Mouse (Mus musculus): ENCODE results near the gene Prorsd1. TPM values are rescaled to one million over a fixed set of nuclear protein-coding genes. Genes with fewer than 3 reads are reported as not detected.

Gene Prorsd1
- polyA plus RNA-seq (2017; shearing (Covaris generic)): 50.8 TPM

DNA sequence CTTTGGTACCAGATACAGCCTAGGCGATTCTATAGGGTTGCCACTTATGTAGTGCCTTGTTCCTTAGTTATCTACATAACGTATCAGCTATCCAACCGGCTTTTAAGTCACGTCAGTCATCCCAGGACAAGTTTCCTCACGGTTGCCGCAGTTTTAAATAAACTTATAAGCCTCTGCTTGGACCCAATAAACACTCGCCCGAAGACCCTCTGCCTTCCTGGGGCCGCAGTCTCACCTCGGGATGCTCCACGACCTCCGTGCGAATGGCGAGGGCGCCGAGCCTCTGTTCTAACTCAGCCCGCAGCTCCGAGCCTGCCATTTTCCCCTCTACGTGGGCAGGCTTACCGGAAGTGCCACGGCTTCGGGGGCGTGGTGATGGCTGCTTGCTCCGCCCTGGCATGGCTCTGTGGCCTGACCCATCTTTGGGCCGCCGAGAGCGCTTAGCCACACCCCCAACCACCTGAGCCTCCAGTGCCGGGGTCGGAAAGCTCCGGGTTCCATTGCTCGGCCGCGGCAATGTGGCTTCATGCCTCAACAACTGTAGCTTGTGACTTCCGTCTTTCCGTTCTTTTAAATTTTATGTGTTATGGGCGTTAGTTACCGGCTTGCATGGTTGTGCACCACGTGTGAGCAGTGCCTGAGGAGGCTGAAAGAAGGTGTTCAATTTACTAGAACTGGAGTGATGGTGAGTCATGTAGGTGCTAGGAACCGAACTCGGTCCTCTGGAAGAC lies at the start of gene Prorsd1:
Gene Prorsd1 (minus strand): TSS at position 352 of the 731 bp plus-strand sequence.

DNA sequence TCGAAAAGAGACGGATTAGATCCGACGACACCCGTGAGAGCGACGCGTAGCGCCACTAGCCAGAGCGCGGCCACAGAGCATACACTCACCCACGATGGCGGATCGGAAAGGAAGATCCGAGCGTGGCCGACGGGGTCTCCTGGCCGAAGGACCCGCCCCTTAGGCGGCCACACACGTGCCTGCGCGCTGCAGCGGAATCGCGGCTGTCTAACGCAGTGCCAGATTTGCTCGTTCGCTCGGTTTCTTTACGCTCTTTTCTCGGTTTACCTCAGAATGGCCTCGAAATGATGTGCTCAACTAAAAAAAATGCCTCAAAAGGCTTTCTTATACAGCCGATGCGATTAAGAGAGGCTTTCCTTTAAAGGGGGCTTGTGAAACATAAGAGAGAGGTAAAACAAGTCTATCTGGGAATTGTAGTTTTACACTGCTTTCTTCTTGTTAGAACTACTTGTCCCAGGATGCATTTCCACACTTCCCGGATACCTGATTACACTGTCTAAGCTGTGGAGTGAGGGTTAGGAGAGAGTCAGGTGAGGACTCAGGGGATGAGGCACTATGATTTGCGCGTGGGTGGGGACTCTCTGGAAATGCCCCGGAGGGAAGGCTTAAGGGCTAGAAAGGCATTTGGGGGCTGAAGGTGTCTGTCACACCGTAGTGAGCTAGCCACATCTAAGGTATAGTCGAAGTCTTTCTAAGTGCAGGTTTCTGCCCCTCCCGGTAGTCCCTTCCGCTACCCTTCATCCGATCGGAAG lies 33.1 kb upstream of the Prorsd1 start, which contains the start of the genes Clhc1 and Rps27a:
Gene Clhc1 (plus strand): TSS at position 199 of the 752 bp plus-strand sequence.
Gene Rps27a (minus strand): TSS at position 358 of the 752 bp plus-strand sequence.

DNA sequence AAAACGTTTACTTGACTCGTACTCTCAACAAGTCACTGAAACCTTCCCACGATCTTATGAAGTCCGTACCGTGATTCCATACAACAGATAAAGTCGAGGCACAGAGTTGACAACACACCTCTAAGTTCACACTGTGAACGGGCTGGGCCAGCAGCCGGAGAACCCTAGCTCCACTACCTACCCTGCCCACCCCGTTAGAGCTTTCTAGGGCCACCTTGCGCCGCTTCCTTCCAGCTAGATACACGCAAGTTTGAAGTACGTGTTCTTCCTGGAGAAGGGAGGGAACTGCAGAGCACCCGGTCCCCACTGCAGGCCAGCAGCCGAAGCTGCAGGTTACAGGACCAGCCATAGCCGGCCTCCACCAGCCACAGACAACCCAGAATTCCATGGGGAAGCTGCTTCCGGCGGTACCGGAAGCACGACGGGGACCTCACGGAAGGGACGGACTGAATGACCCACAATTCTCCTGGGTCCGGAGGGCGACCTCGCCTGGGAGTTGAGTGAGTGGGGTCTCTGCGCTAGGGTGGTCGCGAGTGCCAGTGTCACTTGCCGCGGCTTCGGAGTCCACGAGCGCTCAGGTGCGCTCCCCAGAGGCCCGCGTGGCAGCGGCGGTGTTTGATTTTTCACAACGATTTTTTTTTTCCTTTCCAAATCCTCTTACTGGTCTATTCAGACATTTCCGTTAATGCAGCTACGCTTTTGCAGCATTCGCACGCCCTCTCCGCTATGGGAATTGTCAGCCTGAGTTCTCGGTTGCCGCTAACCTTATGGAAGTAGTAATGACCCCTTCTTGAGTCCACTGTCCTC lies 11.4 kb upstream of the Prorsd1 start, which contains the start of gene Mtif2:
Gene Mtif2 (plus strand): TSS at position 421 of the 807 bp plus-strand sequence.

Other genes with a start within 250 kb of the Prorsd1 start
- 0.57 TPM for gene Ccdc88a, start 141.4 kb downstream of the Prorsd1 start, polyA plus RNA-seq (2017; shearing (Covaris generic))
- 63.2 TPM for gene Mtif2, start 11.4 kb upstream of the Prorsd1 start, polyA plus RNA-seq (2017; shearing (Covaris generic))
- 1.4 TPM for gene Clhc1, start 32.9 kb upstream of the Prorsd1 start, polyA plus RNA-seq (2017; shearing (Covaris generic))
- 635 TPM for gene Rps27a, start 33.1 kb upstream of the Prorsd1 start, polyA plus RNA-seq (2017; shearing (Covaris generic))
- 9.9 TPM for gene Rtn4, start 177.9 kb upstream of the Prorsd1 start, polyA plus RNA-seq (2017; shearing (Covaris generic))